Mouse (Mus musculus) B cell, adult 62 days (primary cell): ENCODE results near the gene Olfr1084. TPM values are rescaled to one million over a fixed set of nuclear protein-coding genes. Genes with fewer than 3 reads are reported as not detected.

Experiments used
- total RNA-seq: library from RNA; stranded (reverse); gene quantifications from 4 replicates; pipeline ENCODE4 v1.2.4, GENCODE M21; 2023

Gene Olfr1084
- total RNA-seq = not detected in 4 replicates

GRCm38 (mm10) chr2:86639625-86640024 is at the start of gene Olfr1084:
Gene Olfr1084, minus strand, starts transcription at chr2:86639725.

GRCm38 (mm10) chr2:86679992-86680391 is 40.5 kb upstream of the Olfr1084 start, which contains the start of gene Olfr1086:
Gene Olfr1086, minus strand, starts transcription at chr2:86680092.

GRCm38 (mm10) chr2:86661919-86662318 is 22.4 kb upstream of the Olfr1084 start, which contains the start of gene Olfr1085:
Gene Olfr1085, minus strand, starts transcription at chr2:86662019.

GRCm38 (mm10) chr2:86598866-86599265 is 40.7 kb downstream of the Olfr1084 start, which contains the start of gene Olfr1082:
Gene Olfr1082, minus strand, starts transcription at chr2:86598966.

Other genes starting within 250 kb of the Olfr1084 start
- gene Olfr1061, start 225.7 kb downstream of the Olfr1084 start, total RNA-seq = not detected in 4 replicates
- gene Olfr1062, start 213.0 kb downstream of the Olfr1084 start, total RNA-seq = not detected in 4 replicates
- not detected in 4 replicates for gene Olfr1065, start 189.1 kb downstream of the Olfr1084 start, total RNA-seq
- gene Olfr1066, start 183.5 kb downstream of the Olfr1084 start, total RNA-seq = not detected in 4 replicates
- not detected in 4 replicates for gene Olfr228, start 152.3 kb downstream of the Olfr1084 start, total RNA-seq
- not detected in 4 replicates for gene Olfr1076, start 131.3 kb downstream of the Olfr1084 start, total RNA-seq
- gene Olfr1079, start 97.2 kb downstream of the Olfr1084 start, total RNA-seq = not detected in 4 replicates
- not detected in 4 replicates for gene Olfr1080, start 81.5 kb downstream of the Olfr1084 start, total RNA-seq
- not detected in 4 replicates for gene Olfr1082, start 40.8 kb downstream of the Olfr1084 start, total RNA-seq
- not detected in 4 replicates for gene Olfr1085, start 22.3 kb upstream of the Olfr1084 start, total RNA-seq
- gene Olfr1086, start 40.4 kb upstream of the Olfr1084 start, total RNA-seq = not detected in 4 replicates
- gene Olfr1087, start 58.7 kb upstream of the Olfr1084 start, total RNA-seq = not detected in 4 replicates
- not detected in 4 replicates for gene Olfr1089, start 94.0 kb upstream of the Olfr1084 start, total RNA-seq
- not detected in 4 replicates for gene Olfr1090, start 119.3 kb upstream of the Olfr1084 start, total RNA-seq
- gene Olfr1093, start 142.8 kb upstream of the Olfr1084 start, total RNA-seq = not detected in 4 replicates
- not detected in 4 replicates for gene Olfr141, start 170.3 kb upstream of the Olfr1084 start, total RNA-seq
- gene Olfr1094, start 184.9 kb upstream of the Olfr1084 start, total RNA-seq = not detected in 4 replicates
- gene Olfr1095, start 212.0 kb upstream of the Olfr1084 start, total RNA-seq = not detected in 4 replicates
- not detected in 4 replicates for gene Gm13723, start 235.1 kb upstream of the Olfr1084 start, total RNA-seq